Comparison of ENCODE assay signal across 19 mouse cellular contexts in genomic region chr12:26546361-26546760, GRCm38 (mm10).
DNase-seq lines count a peak whose midpoint lies in the region; ATAC-seq and TF ChIP-seq lines count a peak whose summit lies in the region.
"Had no signal": no experiment of that assay in that cellular context is flagged by ENCODE, and none has a peak within 500 bp of the region (broad histone marks: within the 10 kb centered on the region; RNA-seq: fewer than 3 reads in every experiment).

No protein-coding gene starts in this region.

- peaks cover 11% of the 10 kb centered on the region; the same call in 1 of the 2 replicates for H3K27me3 ChIP-seq in heart, postnatal 0 days (ENCODE audit: control insufficient read depth, insufficient read depth, low read length)
- H3K27me3 ChIP-seq in heart, embryonic 11.5 days (ENCODE audit: control insufficient read depth, insufficient read depth, low read length): no peaks in the 10 kb centered on the region
- H3K27me3 ChIP-seq: hindbrain, embryonic 12.5 days; neural tube, embryonic 15.5 days had no signal

- H3K4me3 ChIP-seq in heart, postnatal 0 days (ENCODE audit: low read depth, low read length): no peak overlapping the region
- H3K4me3 ChIP-seq in heart, embryonic 11.5 days (ENCODE audit: low read depth, low read length): no peak overlapping the region
- H3K4me3 ChIP-seq: hindbrain, embryonic 12.5 days; midbrain, embryonic 10.5 days; neural tube, embryonic 15.5 days had no signal

- 20% methylated on average over 6 of the region's 6 CpGs for WGBS in heart, postnatal 0 days
- 41% methylated on average over 6 of the region's 6 CpGs for WGBS in heart, embryonic 11.5 days (ENCODE audit: insufficient replicate concordance)

- peak; percentile 31 to 32 for DNase-seq in cerebellum, postnatal 10 days
- no peak for DNase-seq in cerebellum, adult 11 months
- peak; percentile 78 for DNase-seq in heart, adult 11 months
- DNase-seq in heart, postnatal 36 days: no peak
- DNase-seq in heart, postnatal 0 days (ENCODE audit: low spot score): peak; percentile 61
- DNase-seq in right cerebral cortex, adult 18-20 months: peak; percentile 15
- DNase-seq in right cerebral cortex, postnatal 4 days: no peak
- DNase-seq: adrenal gland, adult 8-10 months; cerebellum, adult 8-10 months; gastrocnemius, postnatal 14 days; kidney, postnatal 25 days; layer of hippocampus, postnatal 36 days; thymus, postnatal 14 days had no signal

- no peaks in the 10 kb centered on the region for H3K9me3 ChIP-seq in heart, postnatal 0 days (replicated peaks; ENCODE audit: control insufficient read depth, low read length)
- H3K9me3 ChIP-seq in heart, embryonic 11.5 days (replicated peaks; ENCODE audit: control insufficient read depth, low read length): peaks cover 4% of the 10 kb centered on the region; the same call in 1 of the 2 replicates
- H3K9me3 ChIP-seq: hindbrain, embryonic 12.5 days; midbrain, embryonic 10.5 days; neural tube, embryonic 15.5 days had no signal

- intact Hi-C loops in heart, postnatal 36 days (cut with DNase I): no loop called here

- peaks cover 13% of the 10 kb centered on the region for H3K4me1 ChIP-seq in heart, postnatal 0 days (ENCODE audit: control insufficient read depth, insufficient read depth)
- no peaks in the 10 kb centered on the region for H3K4me1 ChIP-seq in heart, embryonic 11.5 days (ENCODE audit: control insufficient read depth, insufficient read depth, low read length)

- H3K36me3 ChIP-seq in heart, postnatal 0 days (replicated peaks; ENCODE audit: control insufficient read depth, insufficient read depth, low read length): no peaks in the 10 kb centered on the region
- no peaks in the 10 kb centered on the region for H3K36me3 ChIP-seq in heart, embryonic 11.5 days (ENCODE audit: control insufficient read depth, insufficient read depth, low read length)
- H3K36me3 ChIP-seq: hindbrain, embryonic 12.5 days; midbrain, embryonic 10.5 days; neural tube, embryonic 15.5 days had no signal

- no peak overlapping the region for H3K9ac ChIP-seq in heart, postnatal 0 days (replicated peaks; ENCODE audit: low read depth, low read length)
- no peak overlapping the region for H3K9ac ChIP-seq in heart, embryonic 11.5 days (ENCODE audit: low read depth, low read length)
- H3K9ac ChIP-seq: hindbrain, embryonic 12.5 days; neural tube, embryonic 15.5 days had no signal

- peak; percentile 69 for ATAC-seq in heart, postnatal 0 days (ENCODE audit: insufficient read depth, low read depth)
- no peak for ATAC-seq in heart, embryonic 11.5 days (replicated peaks; ENCODE audit: insufficient number of reproducible peaks, low FRiP score, low TSS enrichment)
- ATAC-seq: activated CD4-positive, CD25-positive, alpha-beta regulatory T cell, adult 4 months; intestine, postnatal 0 days had no signal

- no peak overlapping the region for H3K27ac ChIP-seq in heart, postnatal 0 days (ENCODE audit: low read depth)
- H3K27ac ChIP-seq in heart, embryonic 11.5 days (ENCODE audit: low read depth, low read length): no peak overlapping the region
- H3K27ac ChIP-seq: hindbrain, embryonic 12.5 days; midbrain, embryonic 10.5 days; neural tube, embryonic 15.5 days had no signal

- TF ChIP-seq EP300 in heart, postnatal 0 days (IDR thresholded peaks at IDR 0.05; ENCODE audit: low read depth): no peak

- TF ChIP-seq CTCF in heart, postnatal 0 days (IDR thresholded peaks at IDR 0.05; ENCODE audit: low read depth): no peak

- peak overlapping the region; percentile 18 for H3K4me2 ChIP-seq in heart, postnatal 0 days (ENCODE audit: low read depth, low read length)
- no peak overlapping the region for H3K4me2 ChIP-seq in heart, embryonic 11.5 days
- H3K4me2 ChIP-seq: hindbrain, embryonic 12.5 days; neural tube, embryonic 15.5 days had no signal

Comparison
In these comparisons a context has a peak if more than half of its experiments do, and no peak if none do; other contexts are left out.
1. DNase-seq: peak in cerebellum, postnatal 10 days (2 of 2), heart, adult 11 months (single experiment), heart, postnatal 0 days (single experiment) and right cerebral cortex, adult 18-20 months (single experiment); none in cerebellum, adult 11 months (single experiment), heart, postnatal 36 days (0 of 2) and right cerebral cortex, postnatal 4 days (single experiment).